Mouse (Mus musculus) liver, postnatal 0 days (tissue): ENCODE measurements at regions not wholly inside any gene's neighbourhood (a gene's known extent, or its start where the extent isn't known, plus 50 kb on each side); places are given as distances from the start of the nearest gene placed in this dataset.

Experiments used
- CTCF ChIP-seq: sonication (generic); IDR thresholded peaks from 2 replicates; pipeline ENCODE4 v1.5.1; 2016; ENCODE audit warnings: antibody characterized with exemption, low read depth
- EP300 ChIP-seq: IDR thresholded peaks from 2 replicates; pipeline ENCODE4 v1.6.1; 2016; ENCODE audit warnings: antibody characterized with exemption, low read depth, mild to moderate bottlenecking

GRCm38 (mm10) chrX:162271189-162271588, 111.7 kb upstream of the Nhs start:
- TF ChIP-seq CTCF = no peak
- TF ChIP-seq EP300 = peak; percentile 72; the same call in 1 of the 2 replicates
